Mouse (Mus musculus) intestine, postnatal 0 days (tissue): ENCODE measurements around the gene Olfr659. TPM values are rescaled to one million over a fixed set of nuclear protein-coding genes. Genes with fewer than 3 reads are reported as not detected.

Experiments
- ATAC-seq: fragments of 200-750 bp; cut with Nextera tagmentation; 2 replicates; pipeline ENCODE4 v1.8.0; 2017; ENCODE audit warnings: mild to moderate bottlenecking, moderate TSS enrichment, moderate library complexity
- H3K27ac ChIP-seq: fragments of 300-500 bp; sonication (generic); 2 replicates; pipeline ENCODE4 v1.5.1; 2014; ENCODE audit warnings: mild to moderate bottlenecking, low read depth, low read length, moderate library complexity
- H3K27me3 ChIP-seq: fragments of 300-500 bp; sonication (generic); replicated peaks from 2 replicates; pipeline ENCODE4 v1.6.1; 2014; ENCODE audit warnings: low read length, mixed read lengths; ENCODE audit not compliant: control insufficient read depth, insufficient read depth
- H3K36me3 ChIP-seq: fragments of 300-500 bp; sonication (generic); 2 replicates; pipeline ENCODE4 v1.6.1; 2014; ENCODE audit warnings: mild to moderate bottlenecking, moderate library complexity; ENCODE audit not compliant: control insufficient read depth, insufficient read depth
- H3K4me1 ChIP-seq: fragments of 300-500 bp; sonication (generic); replicated peaks from 2 replicates; pipeline ENCODE4 v1.6.1; 2014; ENCODE audit warnings: antibody characterized with exemption, low read length, mixed read lengths; ENCODE audit not compliant: control insufficient read depth, insufficient read depth
- H3K4me2 ChIP-seq: fragments of 300-500 bp; sonication (generic); replicated peaks from 2 replicates; pipeline ENCODE4 v1.6.1; 2014; ENCODE audit warnings: low read depth, mild to moderate bottlenecking, moderate library complexity
- H3K4me3 ChIP-seq: fragments of 300-500 bp; sonication (generic); 2 replicates; pipeline ENCODE4 v1.5.1; 2014; ENCODE audit warnings: low read depth, low read length
- H3K9ac ChIP-seq: fragments of 300-500 bp; sonication (generic); 2 replicates; pipeline ENCODE4 v1.6.1; 2014; ENCODE audit warnings: mild to moderate bottlenecking, low read depth, low read length
- H3K9me3 ChIP-seq: fragments of 300-500 bp; sonication (generic); 2 replicates; pipeline ENCODE4 v1.6.1; 2016; ENCODE audit warnings: mixed run types; ENCODE audit not compliant: control insufficient read depth
- CTCF ChIP-seq: sonication (generic); IDR thresholded peaks from 2 replicates; pipeline ENCODE4 v1.5.1; 2016; ENCODE audit warnings: low read depth, mild to moderate bottlenecking, control low read depth, antibody characterized with exemption, moderate library complexity
- WGBS: fragments of 180-500 bp; shearing (Covaris S2); extraction: QIAGEN DNeasy Blood & Tissue Kit; methylation state at CpG from one replicate; pipeline ENCODE4 v1.1.7; 2014; 5-methylcytosine and 5-hydroxymethylcytosine counted together
- polyA plus RNA-seq: library from polyadenylated mRNA; unstranded; fragments of >200 nt; fragmentation: Nextera tagmentation; extraction: Ambion mirVana; gene quantifications from 2 replicates; pipeline ENCODE4 v1.2.1, GENCODE M21; 2015

The Olfr659 gene
- not detected in 2 replicates for polyA plus RNA-seq

DNA sequence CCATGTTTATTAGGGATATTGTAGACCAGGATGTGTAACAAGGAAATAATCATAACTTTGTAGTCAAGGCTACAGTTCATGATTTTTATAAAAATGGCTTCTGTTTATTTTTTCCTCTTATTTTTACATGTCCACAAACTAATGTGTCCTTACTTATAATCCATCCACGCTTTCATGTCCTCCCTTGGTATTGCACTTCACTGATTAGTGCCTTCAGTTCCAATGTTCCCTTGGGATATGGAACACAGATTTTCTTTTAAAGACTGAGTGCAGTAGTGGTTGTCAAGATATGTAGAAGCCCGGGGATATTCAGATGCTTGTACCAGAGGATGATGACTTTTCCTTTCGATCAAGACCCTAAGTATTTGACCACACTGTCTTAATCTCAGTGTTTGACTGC lies at the start of gene Olfr659:
Gene Olfr659 (plus strand): TSS at position 301 of the 400 bp plus-strand sequence.
- no peak within 1 kb of the TSS for H3K27ac ChIP-seq
- H3K9me3 ChIP-seq: no peaks in the 10 kb centered on the region
- H3K9ac ChIP-seq: no peak within 1 kb of the TSS
- ATAC-seq: no peak
- no peak within 1 kb of the TSS for H3K4me3 ChIP-seq
- TF ChIP-seq CTCF: no peak
- H3K4me2 ChIP-seq: no peak within 1 kb of the TSS
- H3K36me3 ChIP-seq: no peaks in the 10 kb centered on the region
- 88% methylated on average over 3 of the region's 3 CpGs for WGBS
- no peaks in the 10 kb centered on the region for H3K4me1 ChIP-seq
- H3K27me3 ChIP-seq: no peaks in the 10 kb centered on the region

DNA sequence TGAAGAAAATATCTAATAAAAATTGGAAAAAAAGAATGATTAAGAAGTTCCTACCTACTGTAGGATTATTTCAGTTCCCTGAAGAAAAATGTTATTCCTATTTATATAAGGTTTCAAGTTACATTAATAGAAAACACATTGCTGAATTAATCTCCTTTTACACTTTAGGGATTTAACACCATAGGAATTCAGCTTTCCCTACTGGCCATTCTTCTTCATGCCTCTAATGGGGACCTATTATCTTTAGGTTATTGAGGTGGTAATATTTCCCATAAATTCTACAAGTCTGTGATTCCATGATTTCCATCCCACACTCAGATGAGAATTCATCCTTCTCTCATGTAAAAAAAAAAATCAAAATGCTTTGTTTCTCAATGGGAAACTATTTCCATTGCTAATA lies 42.1 kb upstream of the Olfr659 start, which contains the start of gene Olfr657:
Gene Olfr657 (plus strand): TSS at position 301 of the 400 bp plus-strand sequence.
- no peak within 1 kb of the TSS for H3K9ac ChIP-seq
- no peaks in the 10 kb centered on the region for H3K36me3 ChIP-seq
- TF ChIP-seq CTCF: no peak
- ATAC-seq: no peak
- no peak within 1 kb of the TSS for H3K4me3 ChIP-seq
- no peaks in the 10 kb centered on the region for H3K27me3 ChIP-seq
- no peak within 1 kb of the TSS for H3K27ac ChIP-seq
- H3K9me3 ChIP-seq: no peaks in the 10 kb centered on the region
- H3K4me2 ChIP-seq: no peak within 1 kb of the TSS
- H3K4me1 ChIP-seq: no peaks in the 10 kb centered on the region

DNA sequence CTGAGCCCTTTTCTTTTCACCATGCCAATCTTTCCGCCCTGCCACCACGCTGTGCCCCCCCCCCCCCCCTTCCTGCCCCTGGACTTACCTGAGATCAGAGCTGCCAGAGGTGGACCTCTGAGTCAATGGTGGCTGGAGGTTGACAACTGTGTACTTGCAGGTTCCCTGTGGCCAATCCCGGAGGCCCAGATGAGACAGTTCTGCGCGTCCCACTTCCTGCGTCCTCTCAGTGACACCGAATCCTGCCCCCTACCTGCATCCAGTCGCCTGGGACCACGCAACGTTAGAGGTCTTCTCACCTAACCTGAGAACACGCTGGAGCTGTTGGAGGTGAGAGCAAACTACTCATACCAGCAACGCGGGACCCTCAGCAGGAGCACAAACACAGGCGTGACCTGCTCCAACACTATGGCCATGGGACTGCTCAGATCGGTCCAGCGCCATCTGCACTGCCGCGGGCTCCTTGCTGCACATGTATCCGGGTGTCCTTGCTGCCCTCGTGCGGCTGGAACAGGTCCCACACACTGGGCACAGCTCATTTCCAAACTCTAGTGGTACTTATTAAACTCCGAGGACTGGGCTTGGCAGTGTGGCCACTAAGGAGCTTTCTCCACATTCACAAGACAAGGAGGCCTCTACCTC lies 19.6 kb upstream of the Olfr659 start, which contains the start of gene Olfr658:
Gene Olfr658 (minus strand): TSS at position 465 of the 642 bp plus-strand sequence.
- Histone ChIP-seq H3K4me3 (no peak within 1 kb of the TSS), H3K27me3 (no peaks in the 10 kb centered on the region), H3K27ac (no peak within 1 kb of the TSS), H3K36me3 (no peaks in the 10 kb centered on the region), H3K4me1 (no peaks in the 10 kb centered on the region), H3K9me3 (no peaks in the 10 kb centered on the region), H3K4me2 (peak within 1 kb of the TSS; percentile 55), H3K9ac (no peak within 1 kb of the TSS)
- 21% methylated on average over 22 of the region's 22 CpGs for WGBS
- ATAC-seq: peak; percentile 73; the same call in 1 of the 2 replicates
- TF ChIP-seq CTCF: peak; percentile 81

DNA sequence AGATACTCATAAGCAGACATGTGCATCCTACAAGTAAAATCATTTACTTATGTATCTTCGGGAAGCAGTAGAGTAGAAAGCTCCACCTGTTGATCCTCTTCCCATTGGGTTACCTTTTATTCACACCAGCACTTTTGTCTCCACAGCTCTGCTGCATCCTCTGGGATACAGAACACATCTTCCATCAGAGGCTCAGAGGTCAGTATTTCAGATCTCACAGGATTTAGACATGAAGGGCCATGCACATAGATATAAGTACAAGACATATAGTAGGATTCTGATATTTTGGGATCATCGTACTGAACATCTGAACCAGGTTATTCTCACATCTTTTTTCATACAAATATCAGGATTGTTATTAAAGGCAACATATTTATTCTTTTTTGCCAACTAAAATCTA lies 19.6 kb downstream of the Olfr659 start, which contains the start of gene Olfr661:
Gene Olfr661 (plus strand): TSS at position 301 of the 400 bp plus-strand sequence.
- Histone ChIP-seq H3K9ac (no peak within 1 kb of the TSS), H3K4me2 (no peak within 1 kb of the TSS), H3K27ac (no peak within 1 kb of the TSS), H3K27me3 (no peaks in the 10 kb centered on the region), H3K9me3 (no peaks in the 10 kb centered on the region), H3K4me1 (no peaks in the 10 kb centered on the region), H3K4me3 (no peak within 1 kb of the TSS), H3K36me3 (no peaks in the 10 kb centered on the region)
- WGBS: 86% methylated on average over 2 of the region's 2 CpGs
- ATAC-seq: no peak
- no peak for TF ChIP-seq CTCF

Other genes starting within 250 kb of the Olfr659 start
- gene Trim30a, start 201.6 kb upstream of the Olfr659 start, polyA plus RNA-seq: 5.0 and 5.3 TPM in 2 replicates
- gene Trim30d, start 158.9 kb upstream of the Olfr659 start, polyA plus RNA-seq: 18.7 and 18.8 TPM in 2 replicates
- gene Olfr651, start 116.6 kb upstream of the Olfr659 start, polyA plus RNA-seq: not detected in 2 replicates
- 0.04 TPM in 1 of 2 replicates, not detected in the other for gene Olfr652, start 105.9 kb upstream of the Olfr659 start, polyA plus RNA-seq
- gene Olfr653, start 89.4 kb upstream of the Olfr659 start, polyA plus RNA-seq: 0.03 TPM in 1 of 2 replicates, not detected in the other
- gene Olfr654, start 79.7 kb upstream of the Olfr659 start, polyA plus RNA-seq: not detected in 2 replicates
- gene Olfr655, start 65.0 kb upstream of the Olfr659 start, polyA plus RNA-seq: not detected in 2 replicates
- gene Olfr656, start 52.8 kb upstream of the Olfr659 start, polyA plus RNA-seq: not detected in 2 replicates
- not detected in 2 replicates for gene Olfr657, start 42.0 kb upstream of the Olfr659 start, polyA plus RNA-seq
- 0.09 TPM in 2 replicates for gene Olfr658, start 19.4 kb upstream of the Olfr659 start, polyA plus RNA-seq
- not detected in 2 replicates for gene Olfr661, start 19.7 kb downstream of the Olfr659 start, polyA plus RNA-seq
- not detected in 2 replicates for gene Usp17le, start 110.7 kb downstream of the Olfr659 start, polyA plus RNA-seq
- not detected in 2 replicates for gene Usp17lb, start 175.8 kb downstream of the Olfr659 start, polyA plus RNA-seq
- not detected in 2 replicates for gene Usp17la, start 190.3 kb downstream of the Olfr659 start, polyA plus RNA-seq
- gene Olfr665, start 211.3 kb downstream of the Olfr659 start, polyA plus RNA-seq: not detected in 2 replicates
- gene Olfr666, start 229.2 kb downstream of the Olfr659 start, polyA plus RNA-seq: not detected in 2 replicates